Mouse (Mus musculus) macrophage (primary cell): Measurements from ENCODE around the gene Mblac2. TPM values are rescaled to one million over a fixed set of nuclear protein-coding genes. Genes with fewer than 3 reads are reported as not detected.
"Not testable (repeated sequence)": the region's sequence is repeated elsewhere in the genome, so short reads cannot be mapped to it uniquely, and the experiment has no call there.

Experiments used
- H3K27ac ChIP-seq: fragments of 350-480 bp; formaldehyde crosslinking; 2 replicates; pipeline ENCODE4 v1.9.0; 2021
- H3K36me3 ChIP-seq: fragments of 350-480 bp; formaldehyde crosslinking; 2 replicates; pipeline ENCODE4 v1.9.0; 2021; ENCODE audit errors: inconsistent target
- H3K4me3 ChIP-seq: fragments of 350-480 bp; formaldehyde crosslinking; 2 replicates; pipeline ENCODE4 v1.9.0; 2021; ENCODE audit errors: inconsistent target
- H3K79me2 ChIP-seq: fragments of 350-480 bp; formaldehyde crosslinking; 2 replicates; pipeline ENCODE4 v1.9.0; 2021; ENCODE audit errors: inconsistent target
- WGBS: methylation state at CpG from one replicate; pipeline ENCODE4 v1.1.7; 2026; ENCODE audit warnings: inconsistent platforms; ENCODE audit not compliant: missing documents; 5-methylcytosine and 5-hydroxymethylcytosine counted together
- polyA plus RNA-seq: library from polyadenylated mRNA; stranded (reverse); fragments of 250-400 nt; gene quantifications from 3 replicates; pipeline ENCODE4 v1.2.4, GENCODE M21; 2018; ENCODE audit warnings: inconsistent platforms

The Mblac2 gene
- polyA plus RNA-seq, 1 experiment from 2014 or later = 8.1 TPM

DNA sequence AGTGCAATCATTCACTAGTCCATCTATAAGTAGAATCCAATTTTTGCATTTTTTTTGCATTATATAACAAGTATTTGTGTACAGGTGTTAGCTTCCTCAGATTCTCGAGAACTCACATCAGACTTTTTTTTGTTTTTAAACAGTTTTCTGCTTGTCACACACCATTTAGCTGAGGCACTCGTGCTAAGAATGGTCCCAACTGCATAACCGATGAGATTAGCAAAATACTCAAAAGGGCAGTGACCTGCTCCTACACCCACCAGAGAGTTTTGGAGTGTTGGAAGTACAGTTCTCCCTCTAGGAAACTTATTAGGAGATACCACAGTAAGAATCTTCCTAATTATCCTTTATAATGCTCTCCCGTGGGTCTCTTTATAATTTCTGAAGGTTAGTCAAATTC lies 1.3 kb upstream of the Mblac2 start:
- no peak overlapping the region for H3K27ac ChIP-seq
- peak overlapping the region; percentile 80 for H3K4me3 ChIP-seq
- WGBS = 38% methylated on average over 4 of the region's 4 CpGs
- no peaks in the 10 kb centered on the region for H3K36me3 ChIP-seq
- no peaks in the 10 kb centered on the region; the same call in 1 of the 2 replicates for H3K79me2 ChIP-seq

DNA sequence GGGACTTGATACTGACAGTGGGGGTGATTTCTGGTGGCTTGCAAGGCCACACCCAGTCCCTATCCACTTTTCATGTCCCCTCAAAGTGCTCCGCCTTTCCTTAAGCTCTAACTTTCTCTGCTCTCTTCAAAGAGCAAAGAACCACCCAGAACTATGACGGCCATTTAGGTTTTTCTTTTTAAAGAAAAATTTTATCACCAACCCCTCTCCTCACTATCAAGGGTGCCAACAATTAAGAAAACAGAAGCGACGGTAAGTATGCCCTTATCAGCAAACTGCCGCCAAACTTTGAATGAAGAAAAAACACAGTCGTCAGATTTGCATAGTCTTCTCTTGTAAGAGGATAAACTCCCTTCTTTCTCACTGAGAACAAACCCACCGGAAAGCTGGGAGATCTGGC lies 875 bp upstream of the Mblac2 start:
- WGBS = 0% methylated on average over 7 of the region's 7 CpGs
- Histone ChIP-seq H3K36me3 (no peaks in the 10 kb centered on the region), H3K79me2 (no peaks in the 10 kb centered on the region; the same call in 1 of the 2 replicates), H3K4me3 (peak overlapping the region; percentile 80), H3K27ac (no peak overlapping the region)

DNA sequence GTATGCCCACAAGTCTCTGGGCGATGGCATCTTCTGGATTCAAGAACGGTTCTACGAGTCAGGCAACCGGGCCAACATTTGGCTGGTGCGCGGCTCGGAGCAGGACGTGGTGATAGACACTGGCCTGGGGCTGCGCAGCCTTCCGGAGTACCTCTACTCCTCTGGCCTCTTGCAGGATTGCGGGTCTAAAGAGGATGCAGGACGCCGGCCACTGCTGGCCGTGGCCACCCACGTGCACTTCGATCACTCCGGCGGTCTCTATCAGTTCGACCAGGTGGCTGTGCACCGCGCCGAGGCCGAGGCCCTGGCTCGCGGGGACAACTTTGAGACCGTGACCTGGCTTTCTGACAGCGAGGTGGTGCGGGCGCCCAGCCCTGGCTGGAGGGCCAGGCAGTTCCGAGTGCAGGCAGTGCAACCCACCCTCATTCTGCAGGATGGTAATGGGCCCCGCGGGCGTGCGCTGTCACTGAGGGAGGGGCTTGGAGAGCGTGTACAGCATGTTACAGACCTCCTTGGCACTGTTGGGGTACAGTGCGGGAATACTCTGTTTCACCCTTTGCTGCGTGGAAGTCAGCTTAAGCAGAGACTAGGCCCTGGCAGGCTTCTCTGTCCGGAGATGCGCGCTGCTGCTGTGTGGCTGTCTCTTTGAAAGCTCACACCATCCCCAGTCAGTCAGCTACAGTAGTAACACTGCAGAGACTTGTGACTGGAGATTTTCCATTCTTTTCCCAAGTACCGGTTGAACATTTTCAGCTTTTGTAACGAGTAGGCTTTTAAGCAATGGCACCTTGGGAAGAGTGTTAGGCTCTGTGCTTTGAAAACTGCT lies 618 bp downstream of the Mblac2 start:
- Histone ChIP-seq H3K27ac (no peak overlapping the region), H3K36me3 (no peaks in the 10 kb centered on the region), H3K79me2 (no peaks in the 10 kb centered on the region; the same call in 1 of the 2 replicates), H3K4me3 (peak overlapping the region; percentile 80)
- 2% methylated on average over 42 of the region's 42 CpGs for WGBS

DNA sequence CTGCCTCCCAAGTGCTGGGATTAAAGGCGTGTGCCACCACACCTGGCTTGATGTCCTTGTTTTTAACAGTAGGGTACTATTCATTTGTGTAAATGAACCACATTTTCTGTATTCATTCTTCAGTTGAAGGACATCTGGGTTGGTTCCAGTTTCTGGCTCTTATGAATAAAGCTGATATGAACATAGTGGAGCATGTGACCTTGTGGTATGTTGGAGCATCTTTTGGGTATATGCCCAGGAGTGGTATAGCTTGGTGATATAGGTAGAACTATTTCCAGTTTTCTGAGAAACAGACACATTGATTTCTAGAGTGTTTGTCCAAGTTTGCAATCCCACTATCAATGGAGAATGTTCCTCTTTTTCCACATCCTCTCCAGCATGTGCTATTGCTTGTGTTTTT lies 2.8 kb downstream of the Mblac2 start:
- no peaks in the 10 kb centered on the region for H3K36me3 ChIP-seq
- H3K79me2 ChIP-seq = no peaks in the 10 kb centered on the region; the same call in 1 of the 2 replicates
- H3K4me3 ChIP-seq = no peak overlapping the region
- H3K27ac ChIP-seq = no peak overlapping the region
- 100% methylated on average over 1 of the region's 1 CpGs for WGBS

DNA sequence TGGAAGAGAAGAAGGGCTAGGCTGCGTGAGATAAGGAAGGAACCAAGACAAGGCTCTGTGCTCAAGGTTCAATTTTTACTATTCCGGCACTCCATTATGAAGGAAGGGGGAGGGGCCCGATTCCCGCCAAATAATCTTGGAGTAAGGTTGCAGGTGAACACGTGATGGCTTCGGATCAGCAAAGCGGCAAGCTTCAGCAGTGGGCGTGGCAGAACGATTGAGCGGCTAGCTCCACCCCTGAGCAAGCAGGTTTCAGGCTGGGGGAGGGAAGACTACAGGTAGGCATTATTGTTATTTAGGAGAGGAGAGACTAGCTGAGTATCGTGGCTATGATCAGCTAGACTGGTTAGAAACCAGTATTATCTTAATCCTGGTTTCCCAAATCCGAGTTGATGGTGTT lies 17.0 kb downstream of the Mblac2 start:
- H3K27ac ChIP-seq, H3K4me3 ChIP-seq, H3K79me2 ChIP-seq, H3K36me3 ChIP-seq: not testable (repeated sequence)
- WGBS = 93% methylated on average over 12 of the region's 12 CpGs

DNA sequence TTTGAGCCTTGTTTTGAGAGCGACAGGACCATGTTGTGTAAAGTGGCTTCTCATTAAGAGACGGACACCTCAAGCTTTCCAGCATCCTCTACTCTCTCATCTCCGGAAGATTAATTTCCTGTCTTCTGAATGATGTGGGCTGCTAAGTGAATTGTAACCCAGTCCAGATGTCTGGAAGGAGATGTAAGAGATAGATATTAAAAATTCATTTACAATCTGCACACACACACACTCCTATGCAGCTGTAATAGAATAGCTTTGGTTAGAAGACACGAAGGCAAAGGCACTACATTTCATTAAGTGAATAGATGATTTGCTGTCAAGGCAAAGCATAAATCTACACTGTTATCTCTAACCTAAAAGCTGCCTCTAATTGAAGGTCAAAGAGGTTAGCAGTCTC lies 18.0 kb downstream of the Mblac2 start:
- Histone ChIP-seq H3K27ac (no peak overlapping the region), H3K4me3 (no peak overlapping the region), H3K36me3 (no peaks in the 10 kb centered on the region), H3K79me2 (no peaks in the 10 kb centered on the region)
- WGBS = 99% methylated on average over 4 of the region's 4 CpGs

DNA sequence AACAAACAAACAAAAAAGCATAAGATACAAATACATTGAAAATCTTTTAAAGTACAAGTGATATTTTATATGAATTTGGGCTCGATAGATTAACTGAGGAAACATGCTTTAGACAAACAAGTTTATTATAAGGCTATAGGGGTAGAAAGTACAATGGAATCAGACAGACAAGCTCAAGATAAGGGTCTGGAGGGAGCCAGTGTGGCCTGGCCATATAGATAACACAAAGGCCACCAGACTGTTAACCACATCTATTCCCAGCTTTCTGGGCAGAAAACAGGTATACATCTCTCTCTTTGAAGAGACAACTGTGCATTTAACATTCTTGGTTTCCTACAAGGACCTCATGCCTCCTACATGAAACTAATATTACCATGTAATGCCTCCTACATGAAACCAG lies 19.2 kb downstream of the Mblac2 start:
- no peaks in the 10 kb centered on the region for H3K36me3 ChIP-seq
- no peaks in the 10 kb centered on the region for H3K79me2 ChIP-seq
- WGBS = 100% methylated on average over 1 of the region's 1 CpGs
- H3K4me3 ChIP-seq = no peak overlapping the region
- H3K27ac ChIP-seq = no peak overlapping the region

DNA sequence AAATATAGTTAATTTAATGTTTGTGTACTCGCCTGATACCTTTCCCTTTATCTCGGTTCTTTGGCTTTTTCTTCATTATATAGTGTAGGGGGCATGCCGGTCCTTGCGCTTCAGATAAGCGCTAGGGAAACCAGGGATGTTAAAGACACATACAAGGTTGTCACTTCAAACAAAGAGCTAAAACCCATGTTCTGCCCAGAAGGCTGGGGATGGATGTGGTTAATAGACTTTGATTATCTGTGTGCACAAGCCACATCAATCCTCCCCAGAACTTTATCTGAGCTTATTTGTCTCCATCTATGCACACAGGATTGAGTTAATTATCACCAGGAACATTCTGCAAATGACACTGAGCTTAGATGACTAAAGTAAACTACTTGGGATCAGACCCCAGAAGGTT lies 25.5 kb downstream of the Mblac2 start:
- whole genome bisulfite sequencing = 94% methylated on average over 5 of the region's 5 CpGs
- Histone ChIP-seq H3K36me3 (no peaks in the 10 kb centered on the region), H3K79me2 (no peaks in the 10 kb centered on the region), H3K4me3 (no peak overlapping the region), H3K27ac (no peak overlapping the region)

DNA sequence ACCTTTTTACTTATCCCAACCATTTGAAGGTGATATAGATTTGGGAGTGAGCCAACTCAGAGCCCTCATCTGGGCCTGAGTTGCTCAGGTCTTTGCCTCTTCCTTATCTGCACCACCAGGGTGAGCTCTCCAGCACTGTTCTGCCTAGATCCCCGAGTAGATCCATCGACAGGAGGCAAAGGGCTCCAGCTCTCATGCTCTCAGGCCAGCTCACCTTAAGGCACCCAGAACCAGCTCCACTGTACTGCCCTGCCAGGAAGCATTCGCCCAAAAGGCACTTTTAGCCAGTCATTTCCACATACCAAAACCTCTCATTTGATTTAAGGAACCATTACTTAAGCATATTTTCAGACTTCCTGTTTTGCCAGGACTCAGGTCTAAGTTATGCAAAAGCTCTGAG lies 29.8 kb downstream of the Mblac2 start:
- Histone ChIP-seq H3K79me2 (no peaks in the 10 kb centered on the region), H3K27ac (peak overlapping the region; percentile 42), H3K4me3 (no peak overlapping the region), H3K36me3 (no peaks in the 10 kb centered on the region)
- WGBS = 5% methylated on average over 3 of the region's 3 CpGs

DNA sequence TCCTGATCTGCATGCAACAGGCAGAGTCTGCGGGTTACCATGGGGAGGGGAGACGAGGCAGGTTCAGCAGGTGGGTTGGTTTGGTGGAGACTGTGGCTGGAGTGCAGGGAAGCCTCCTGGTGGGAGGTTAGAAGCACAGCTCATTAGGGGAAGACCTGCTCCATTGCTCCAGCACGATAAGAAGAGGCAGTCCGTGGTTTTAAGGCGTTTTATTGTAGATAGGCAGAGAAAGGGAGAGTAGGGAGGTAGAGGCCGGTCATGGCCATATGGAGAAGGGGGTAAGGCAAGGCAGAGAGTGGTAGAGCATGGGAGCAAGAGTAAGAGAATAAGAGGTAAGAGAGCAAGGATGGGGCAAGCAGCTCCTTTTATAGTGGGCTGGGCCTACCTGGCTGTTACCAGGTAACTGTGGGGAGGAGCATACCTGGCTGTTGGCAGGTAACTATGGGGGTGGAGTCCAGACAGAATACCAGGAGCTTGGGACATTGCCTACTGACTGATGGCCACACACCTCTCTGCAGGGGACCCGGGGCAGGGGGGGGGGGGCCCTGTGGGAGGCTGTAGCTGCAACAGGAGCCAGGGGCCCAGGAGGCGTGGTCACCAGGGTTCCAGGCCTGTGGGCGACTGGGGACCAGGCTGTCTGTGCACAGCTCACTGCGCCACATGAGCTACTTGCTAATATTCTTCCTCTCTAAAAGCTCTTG lies 32.4 kb downstream of the Mblac2 start:
- whole genome bisulfite sequencing = 90% methylated on average over 8 of the region's 10 CpGs
- no peak overlapping the region for H3K4me3 ChIP-seq
- H3K27ac ChIP-seq = no peak overlapping the region
- H3K36me3 ChIP-seq = no peaks in the 10 kb centered on the region
- H3K79me2 ChIP-seq = no peaks in the 10 kb centered on the region

DNA sequence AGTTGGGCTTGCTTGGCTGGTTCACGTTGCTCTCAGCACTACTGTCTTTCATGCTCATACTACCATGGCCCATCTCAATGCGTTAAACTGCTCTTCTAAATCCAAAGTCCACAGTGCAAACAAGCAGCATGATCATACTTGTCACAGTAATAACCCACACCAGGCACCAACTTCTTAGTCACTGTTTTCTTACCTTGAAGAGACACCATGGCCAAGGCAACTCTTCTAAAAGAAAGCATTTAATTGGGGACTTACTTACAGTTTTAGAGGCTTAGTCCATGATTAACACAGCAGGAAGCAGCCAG lies 32.9 kb downstream of the Mblac2 start:
- Histone ChIP-seq H3K79me2 (no peaks in the 10 kb centered on the region), H3K4me3 (no peak overlapping the region), H3K36me3 (no peaks in the 10 kb centered on the region), H3K27ac (no peak overlapping the region)
- 86% methylated on average over 2 of the region's 2 CpGs for WGBS

DNA sequence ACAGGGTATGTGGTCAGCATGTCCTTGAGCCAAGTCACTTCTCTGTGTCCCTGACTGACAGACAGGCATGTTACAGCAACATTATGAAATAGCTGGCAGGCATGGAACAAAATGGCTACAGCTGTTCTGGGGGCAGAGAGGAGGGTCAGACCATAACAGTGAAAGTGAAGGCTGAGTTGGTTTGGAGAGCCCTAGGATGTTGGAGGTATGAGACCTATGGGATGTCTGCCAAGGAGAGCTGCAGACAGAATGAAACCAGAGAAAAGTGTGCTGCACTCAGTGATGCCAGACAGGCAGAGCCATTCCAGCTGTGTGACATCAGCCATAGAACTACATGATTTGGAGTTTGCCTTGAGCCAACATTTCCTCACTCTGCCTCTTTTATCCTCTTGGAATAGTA lies 43.7 kb downstream of the Mblac2 start:
- no peaks in the 10 kb centered on the region for H3K79me2 ChIP-seq
- H3K27ac ChIP-seq = no peak overlapping the region
- no peak overlapping the region for H3K4me3 ChIP-seq
- H3K36me3 ChIP-seq = no peaks in the 10 kb centered on the region

DNA sequence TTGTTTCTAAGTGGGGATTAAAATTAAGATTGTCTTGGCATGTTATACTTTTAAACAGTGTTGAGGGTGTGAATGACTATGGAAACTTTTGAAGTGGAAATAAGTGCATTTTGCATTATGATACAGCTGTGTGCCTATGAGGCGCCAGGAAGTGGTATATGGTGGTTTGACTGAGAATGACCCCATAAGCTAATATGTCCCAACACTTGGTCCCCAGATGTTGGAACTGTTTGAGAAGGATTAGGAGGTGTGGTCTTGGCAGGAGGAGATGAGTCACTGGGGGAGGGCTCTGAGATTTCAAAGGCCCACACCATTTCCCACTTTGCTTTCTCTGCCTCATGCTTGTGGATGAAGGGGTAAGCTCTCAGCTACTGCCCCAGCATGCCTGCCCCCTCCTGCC lies 44.2 kb downstream of the Mblac2 start:
- H3K4me3 ChIP-seq = no peak overlapping the region
- WGBS = 100% methylated on average over 1 of the region's 1 CpGs

DNA sequence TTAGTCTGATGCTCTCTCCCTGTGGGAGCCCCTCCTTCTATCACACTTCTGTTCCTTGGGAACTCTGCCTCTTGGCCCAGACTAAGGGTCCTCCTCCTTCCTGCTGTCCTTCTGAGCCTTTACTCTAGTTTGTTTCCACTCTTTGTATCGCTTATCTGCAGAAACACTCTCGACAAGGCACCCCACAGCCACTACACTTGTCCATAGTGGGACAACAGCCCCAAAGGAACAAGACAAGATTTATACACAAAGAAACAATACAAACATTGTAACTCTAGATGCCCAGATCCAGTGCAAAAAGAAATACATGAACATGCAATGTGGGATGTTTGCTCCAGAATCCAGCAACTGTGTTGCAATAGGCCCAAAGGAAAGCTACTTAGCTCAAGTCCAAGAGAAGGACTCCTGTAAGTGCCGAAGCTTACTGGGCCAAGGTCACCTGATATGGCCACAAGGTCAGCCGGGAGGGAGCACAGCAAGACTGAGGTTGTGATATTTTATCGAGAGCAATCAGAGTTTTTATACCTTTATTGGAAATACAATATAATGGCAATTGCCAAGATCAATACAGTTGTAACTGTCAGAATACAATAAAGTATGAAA lies 46.0 kb downstream of the Mblac2 start:
- Histone ChIP-seq H3K36me3 (no peaks in the 10 kb centered on the region), H3K79me2 (no peaks in the 10 kb centered on the region), H3K27ac (no peak overlapping the region), H3K4me3 (no peak overlapping the region)
- 88% methylated on average over 5 of the region's 5 CpGs for WGBS

More for the DNA sequence above, 44.2 kb downstream of the Mblac2 start:
- no peaks in the 10 kb centered on the region for H3K79me2 ChIP-seq
- H3K36me3 ChIP-seq = no peaks in the 10 kb centered on the region
- H3K27ac ChIP-seq = no peak overlapping the region

DNA sequence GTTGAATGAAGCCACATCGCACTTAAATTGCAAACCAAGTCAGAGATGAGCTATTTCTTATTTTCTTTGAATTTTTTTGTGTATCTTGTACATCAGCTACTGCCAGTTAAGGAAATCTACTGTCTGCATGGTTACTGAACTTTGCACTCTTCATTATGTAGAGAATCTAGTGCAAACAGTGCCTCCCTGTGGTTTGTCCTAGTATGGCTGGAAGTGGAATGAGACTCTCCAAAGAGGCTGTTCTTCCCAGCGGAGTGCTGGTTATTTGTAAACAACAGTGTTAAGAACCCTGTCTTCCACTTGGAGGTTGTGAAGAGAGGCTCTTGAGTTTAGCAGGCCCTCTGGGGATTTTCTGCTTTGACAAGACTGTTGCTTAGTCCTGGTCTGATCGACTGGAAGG lies 49.2 kb downstream of the Mblac2 start:
- Histone ChIP-seq H3K79me2 (no peaks in the 10 kb centered on the region), H3K36me3 (no peaks in the 10 kb centered on the region), H3K27ac (no peak overlapping the region), H3K4me3 (no peak overlapping the region)
- 58% methylated on average over 3 of the region's 3 CpGs for WGBS
